Mouse (Mus musculus): Measurements from ENCODE around the gene Aifm3.
"Not testable (repeated sequence)": the region's sequence is repeated elsewhere in the genome, so short reads cannot be mapped to it uniquely, and the experiment has no call there.

The Aifm3 gene

DNA sequence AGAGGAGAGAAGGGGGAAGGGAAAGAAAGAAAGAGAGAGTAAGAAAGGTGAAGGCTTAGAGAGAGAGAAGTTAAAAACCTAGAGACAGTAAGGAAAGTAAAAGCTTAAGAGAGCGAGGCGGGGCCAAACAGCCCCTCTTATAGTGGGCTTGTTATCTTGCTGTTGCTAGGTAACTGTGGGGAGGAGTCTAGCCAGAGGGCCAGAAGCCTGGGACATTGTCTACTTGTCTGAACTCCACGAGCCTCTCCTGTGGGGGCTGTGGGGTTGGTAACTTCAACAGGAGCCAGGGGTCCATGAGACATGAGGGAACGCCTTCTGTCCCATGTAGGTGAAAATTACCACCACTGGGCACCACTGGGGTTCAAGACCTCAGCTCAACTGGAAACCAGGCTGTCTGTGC is 65.3 kb downstream of the Aifm3 start:
- not testable (repeated sequence) for DNase-seq

DNA sequence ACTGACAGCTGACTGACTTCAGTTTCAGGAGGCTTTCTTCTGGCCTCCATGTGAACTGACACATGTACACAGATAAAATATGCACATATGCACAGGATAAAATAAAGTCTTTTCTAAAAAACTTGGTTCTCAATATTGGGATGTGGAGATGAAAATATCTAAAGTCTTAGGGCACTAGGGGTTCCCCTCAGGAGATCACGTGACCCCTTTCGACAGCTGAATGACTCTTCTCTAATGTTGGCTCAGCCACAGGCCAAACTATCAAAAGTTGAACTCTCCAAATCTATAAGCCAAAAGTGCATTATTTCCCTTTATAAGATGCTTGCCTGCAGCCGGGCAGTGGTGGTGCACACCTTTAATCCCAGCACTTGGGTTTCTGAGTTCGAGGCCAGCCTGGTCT is 66.8 kb downstream of the Aifm3 start:
- no peak for DNase-seq

DNA sequence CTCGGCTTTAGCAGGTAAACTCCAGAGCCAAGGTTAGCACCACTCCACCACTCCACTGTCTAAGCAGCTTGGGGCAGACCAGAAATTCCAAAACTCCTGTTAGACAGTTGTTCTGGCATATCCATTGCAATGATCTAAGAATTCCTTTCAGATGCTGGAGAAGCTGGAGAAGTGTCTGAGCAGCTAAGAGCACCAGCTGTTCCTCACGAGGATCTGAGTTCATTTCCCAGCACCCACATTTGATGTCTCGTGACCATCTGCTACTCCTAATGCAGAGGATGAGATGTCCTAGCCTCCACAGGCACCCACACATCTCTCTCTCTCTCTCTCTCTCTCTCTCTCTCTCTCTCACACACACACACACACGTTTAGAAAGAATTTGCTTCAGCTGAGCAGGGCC is 67.5 kb downstream of the Aifm3 start:
- DNase-seq = no peak
